14 mouse cellular contexts compared by ENCODE assay signal in the genomic region with DNA sequence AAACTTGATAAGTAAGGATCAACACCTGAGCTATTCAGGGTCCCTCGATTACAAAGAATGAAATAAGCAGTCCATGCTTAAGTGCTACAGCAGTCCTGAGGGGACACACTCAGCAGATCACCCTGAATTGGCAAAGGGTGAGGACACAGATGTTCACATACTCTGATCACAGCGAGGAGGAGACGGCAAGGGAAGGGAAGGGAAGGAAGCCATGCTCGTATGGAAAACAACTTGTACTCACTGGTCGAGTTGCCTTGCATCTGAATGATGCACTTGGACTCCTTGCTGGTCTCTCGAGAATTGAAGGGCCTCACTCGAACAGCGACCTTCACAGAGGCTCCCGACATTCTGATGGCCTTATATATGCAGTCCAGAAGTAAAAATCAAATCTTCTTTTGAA.
"Had no signal": no experiment of that assay in that cellular context is flagged by ENCODE, and none has a peak within 500 bp of the region (broad histone marks: within the 10 kb centered on the region; RNA-seq: fewer than 3 reads in every experiment).

No protein-coding gene starts in this region.

- H3K27me3 ChIP-seq: limb, embryonic 12.5 days; liver, embryonic 13.5 days; lung, embryonic 15.5 days; midbrain, embryonic 15.5 days; neural tube, embryonic 12.5 days had no signal

- H3K4me2 ChIP-seq: limb, embryonic 12.5 days; liver, embryonic 13.5 days; lung, embryonic 15.5 days; midbrain, embryonic 11.5 days; midbrain, embryonic 15.5 days; neural tube, embryonic 12.5 days had no signal

- H3K9ac ChIP-seq: limb, embryonic 12.5 days; liver, embryonic 13.5 days; liver, postnatal 0 days; lung, embryonic 15.5 days; midbrain, embryonic 15.5 days; neural tube, embryonic 12.5 days had no signal

- H3K9me3 ChIP-seq: limb, embryonic 12.5 days; liver, embryonic 13.5 days; lung, embryonic 15.5 days; megakaryocyte, embryonic 14.5 days; midbrain, embryonic 15.5 days; neural tube, embryonic 12.5 days had no signal

- H3K27ac ChIP-seq: limb, embryonic 12.5 days; liver, embryonic 13.5 days; lung, embryonic 15.5 days; macrophage; midbrain, embryonic 15.5 days; neural tube, embryonic 12.5 days had no signal

- DNase-seq: layer of hippocampus, adult 9-11 months; liver; liver, embryonic 13.5 days; liver, postnatal 0 days; lung, postnatal 14 days; thymus, adult 18-20 months; thymus, postnatal 14 days had no signal

- H3K4me3 ChIP-seq: limb, embryonic 12.5 days; liver, embryonic 13.5 days; lung, embryonic 15.5 days; midbrain, embryonic 15.5 days; neural tube, embryonic 12.5 days had no signal

- ATAC-seq: liver, postnatal 0 days; midbrain, embryonic 15.5 days had no signal

- H3K36me3 ChIP-seq: liver, embryonic 13.5 days had no signal
